Mouse (Mus musculus) gastrocnemius, adult 8-10 months (tissue): ENCODE data around the gene Tex10. TPM values are rescaled to one million over a fixed set of nuclear protein-coding genes. Genes with fewer than 3 reads are reported as not detected.
"Not testable (repeated sequence)": the region's sequence is repeated elsewhere in the genome, so short reads cannot be mapped to it uniquely, and the experiment has no call there.

Source experiments
- DNase-seq, 2 experiments: peaks; one replicate each; pipeline ENCODE4 v3.0.0; 2022; ENCODE audit warnings: low spot score in 2 of 2
- total RNA-seq, 4 experiments: library from RNA; stranded (reverse); gene quantifications; 2 replicates each; pipeline ENCODE4 v1.2.4; 2022

Gene Tex10
- total RNA-seq, 4 experiments from 2014 or later: 9.8 to 14.1 (median 12.0) TPM

GRCm38 (mm10) chr4:48405724-48406491 is 67.4 kb downstream of the Tex10 start:
- DNase-seq: not testable (repeated sequence)

GRCm38 (mm10) chr4:48403066-48403640 is 70.1 kb downstream of the Tex10 start:
- no peak for DNase-seq

GRCm38 (mm10) chr4:48396949-48397348 is 76.3 kb downstream of the Tex10 start:
- DNase-seq: no peak

- DNase-seq: no peak
Observed at GRCm38 (mm10) chr4:48382506-48382905, 90.8 kb downstream of the Tex10 start.

- peak; percentile 9 to 13 for DNase-seq
Observed at GRCm38 (mm10) chr4:48380940-48381339, 92.3 kb downstream of the Tex10 start.

Other genes with a start within 250 kb of the Tex10 start
- gene Erp44, start 193.9 kb downstream of the Tex10 start, total RNA-seq: 10 to 100 TPM; 22.0 to 29.4 (median 25.7) TPM
- gene Invs, start 193.7 kb downstream of the Tex10 start, total RNA-seq: 1 to 10 TPM; 1.8 to 2.7 (median 2.3) TPM
- 10 to 100 TPM; 13.6 to 16.6 (median 15.3) TPM for gene Msantd3, start 66.5 kb upstream of the Tex10 start, total RNA-seq
- under 1 TPM; 0.51 to 0.86 (median 0.64) TPM for gene Tmeff1, start 111.7 kb upstream of the Tex10 start, total RNA-seq
- 100 to 1,000 TPM; 106 to 154 (median 118) TPM for gene Cavin4, start 190.1 kb upstream of the Tex10 start, total RNA-seq